Mouse (Mus musculus): ENCODE data around the gene Synj2. TPM values are rescaled to one million over a fixed set of nuclear protein-coding genes. Genes with fewer than 3 reads are reported as not detected.

Gene Synj2
- polyA plus RNA-seq, 1 experiment: 1.8 TPM

GRCm38 (mm10) chr17:6063532-6063931 is 122.5 kb downstream of the Synj2 start:
- TF ChIP-seq POLR2A (IDR thresholded peaks at IDR 0.05; ENCODE audit: low read depth, low read length): no peak
- TF ChIP-seq CTCF (conservative IDR thresholded peaks at IDR 0.05; ENCODE audit: insufficient read depth, insufficient read length, low read depth, low read length): no peak
- Histone ChIP-seq H3K4me3 (ENCODE audit: insufficient read depth, low read depth, low read length) (no peak overlapping the region), H3K27me3 (replicated peaks; ENCODE audit: control insufficient read depth, insufficient read depth, low read length) (no peaks in the 10 kb centered on the region), H3K27ac (ENCODE audit: insufficient read depth, low read depth, low read length) (no peak overlapping the region), H3K36me3 (ENCODE audit: control insufficient read depth, insufficient read depth, low read length) (peaks cover 1% of the 10 kb centered on the region), H3K4me1 (ENCODE audit: control insufficient read depth, insufficient read depth, low read length) (no peaks in the 10 kb centered on the region)
- no peak for DNase-seq
- WGBS: 78% methylated on average over 5 of the region's 5 CpGs

GRCm38 (mm10) chr17:6066021-6066420 is 124.9 kb downstream of the Synj2 start:
- Histone ChIP-seq H3K4me1 (ENCODE audit: control insufficient read depth, insufficient read depth, low read length) (no peaks in the 10 kb centered on the region), H3K27ac (ENCODE audit: insufficient read depth, low read depth, low read length) (no peak overlapping the region), H3K4me3 (ENCODE audit: insufficient read depth, low read depth, low read length) (no peak overlapping the region), H3K36me3 (ENCODE audit: control insufficient read depth, insufficient read depth, low read length) (peaks cover 1% of the 10 kb centered on the region), H3K27me3 (replicated peaks; ENCODE audit: control insufficient read depth, insufficient read depth, low read length) (no peaks in the 10 kb centered on the region)
- TF ChIP-seq CTCF (conservative IDR thresholded peaks at IDR 0.05; ENCODE audit: insufficient read depth, insufficient read length, low read depth, low read length) (no peak), POLR2A (IDR thresholded peaks at IDR 0.05; ENCODE audit: low read depth, low read length) (no peak)
- no peak for DNase-seq
- WGBS: 96% methylated on average over 2 of the region's 2 CpGs

- H3K4me1 ChIP-seq (ENCODE audit: control insufficient read depth, insufficient read depth, low read length): no peaks in the 10 kb centered on the region
- peaks cover 1% of the 10 kb centered on the region for H3K36me3 ChIP-seq (ENCODE audit: control insufficient read depth, insufficient read depth, low read length)
- no peak for DNase-seq
- H3K27me3 ChIP-seq (replicated peaks; ENCODE audit: control insufficient read depth, insufficient read depth, low read length): no peaks in the 10 kb centered on the region
- 96% methylated on average over 7 of the region's 7 CpGs for whole genome bisulfite sequencing
- TF ChIP-seq POLR2A (IDR thresholded peaks at IDR 0.05; ENCODE audit: low read depth, low read length) (no peak), CTCF (conservative IDR thresholded peaks at IDR 0.05; ENCODE audit: insufficient read depth, insufficient read length, low read depth, low read length) (no peak)
- H3K4me3 ChIP-seq (ENCODE audit: insufficient read depth, low read depth, low read length): no peak overlapping the region
- H3K27ac ChIP-seq (ENCODE audit: insufficient read depth, low read depth, low read length): no peak overlapping the region
Observed at GRCm38 (mm10) chr17:6067613-6068012, 126.5 kb downstream of the Synj2 start.

- Histone ChIP-seq H3K27me3 (replicated peaks; ENCODE audit: control insufficient read depth, insufficient read depth, low read length) (no peaks in the 10 kb centered on the region), H3K4me3 (ENCODE audit: insufficient read depth, low read depth, low read length) (no peak overlapping the region), H3K36me3 (ENCODE audit: control insufficient read depth, insufficient read depth, low read length) (peaks cover 1% of the 10 kb centered on the region), H3K4me1 (ENCODE audit: control insufficient read depth, insufficient read depth, low read length) (no peaks in the 10 kb centered on the region), H3K27ac (ENCODE audit: insufficient read depth, low read depth, low read length) (no peak overlapping the region)
- WGBS: 94% methylated on average over 6 of the region's 6 CpGs
- TF ChIP-seq POLR2A (IDR thresholded peaks at IDR 0.05; ENCODE audit: low read depth, low read length) (no peak), CTCF (conservative IDR thresholded peaks at IDR 0.05; ENCODE audit: insufficient read depth, insufficient read length, low read depth, low read length) (no peak)
- no peak for DNase-seq
Observed at GRCm38 (mm10) chr17:6069866-6070265, 128.8 kb downstream of the Synj2 start.

- no peak for TF ChIP-seq POLR2A (IDR thresholded peaks at IDR 0.05; ENCODE audit: low read depth, low read length)
- TF ChIP-seq CTCF (conservative IDR thresholded peaks at IDR 0.05; ENCODE audit: insufficient read depth, insufficient read length, low read depth, low read length): no peak
- DNase-seq: no peak
- H3K27me3 ChIP-seq (replicated peaks; ENCODE audit: control insufficient read depth, insufficient read depth, low read length): no peaks in the 10 kb centered on the region
- 45% methylated on average over 7 of the region's 7 CpGs for WGBS
- H3K36me3 ChIP-seq (ENCODE audit: control insufficient read depth, insufficient read depth, low read length): no peaks in the 10 kb centered on the region; the same call in 1 of the 2 replicates
- no peak overlapping the region for H3K27ac ChIP-seq (ENCODE audit: insufficient read depth, low read depth, low read length)
- no peak overlapping the region for H3K4me3 ChIP-seq (ENCODE audit: insufficient read depth, low read depth, low read length)
- no peaks in the 10 kb centered on the region for H3K4me1 ChIP-seq (ENCODE audit: control insufficient read depth, insufficient read depth, low read length)
Observed at GRCm38 (mm10) chr17:6073405-6073804, 132.3 kb downstream of the Synj2 start.

GRCm38 (mm10) chr17:6079287-6080122 is 138.4 kb downstream of the Synj2 start, which contains the start of the genes Serac1 and Gtf2h5:
TSS of gene Serac1 (minus strand) at chr17:6079741.
TSS of gene Gtf2h5 (plus strand) at chr17:6079786.
- Histone ChIP-seq H3K27me3 (replicated peaks; ENCODE audit: control insufficient read depth, insufficient read depth, low read length) (no peaks in the 10 kb centered on the region), H3K4me1 (ENCODE audit: control insufficient read depth, insufficient read depth, low read length) (no peaks in the 10 kb centered on the region), H3K27ac (ENCODE audit: insufficient read depth, low read depth, low read length) (peak within 1 kb of the TSS; percentile 61), H3K4me3 (ENCODE audit: insufficient read depth, low read depth, low read length) (peak within 1 kb of the TSS; percentile 85), H3K36me3 (ENCODE audit: control insufficient read depth, insufficient read depth, low read length) (no peaks in the 10 kb centered on the region)
- peak; percentile 99 for DNase-seq
- WGBS: under 1% methylated on average over 69 of the region's 70 CpGs
- TF ChIP-seq CTCF (conservative IDR thresholded peaks at IDR 0.05; ENCODE audit: insufficient read depth, insufficient read length, low read depth, low read length): no peak
- TF ChIP-seq POLR2A (IDR thresholded peaks at IDR 0.05; ENCODE audit: low read depth, low read length): peak; percentile 42

GRCm38 (mm10) chr17:6083323-6083890 is 142.3 kb downstream of the Synj2 start:
- TF ChIP-seq POLR2A (IDR thresholded peaks at IDR 0.05; ENCODE audit: low read depth, low read length) (no peak), CTCF (conservative IDR thresholded peaks at IDR 0.05; ENCODE audit: insufficient read depth, insufficient read length, low read depth, low read length) (no peak)
- no peak overlapping the region for H3K27ac ChIP-seq (ENCODE audit: insufficient read depth, low read depth, low read length)
- no peak overlapping the region for H3K4me3 ChIP-seq (ENCODE audit: insufficient read depth, low read depth, low read length)
- no peaks in the 10 kb centered on the region for H3K27me3 ChIP-seq (replicated peaks; ENCODE audit: control insufficient read depth, insufficient read depth, low read length)
- 85% methylated on average over 5 of the region's 5 CpGs for WGBS
- H3K4me1 ChIP-seq (ENCODE audit: control insufficient read depth, insufficient read depth, low read length): no peaks in the 10 kb centered on the region
- no peak for DNase-seq
- H3K36me3 ChIP-seq (ENCODE audit: control insufficient read depth, insufficient read depth, low read length): peaks cover 2% of the 10 kb centered on the region; the same call in 1 of the 2 replicates

Data from kidney, adult 2 months (tissue).